Mouse (Mus musculus) small intestine, adult 2 months (tissue): Measurements from ENCODE around the gene Cyp27a1.

Source experiments
- CTCF ChIP-seq: fragments of 200-500 bp; IDR thresholded peaks from 2 replicates; pipeline ENCODE4 v1.5.1; 2012; ENCODE audit warnings: low read depth, mild to moderate bottlenecking, control low read depth, inconsistent platforms, low read length, moderate library complexity, mixed read lengths; ENCODE audit not compliant: insufficient replicate concordance, insufficient read length; ENCODE audit errors: extremely low read depth
- POLR2A ChIP-seq: fragments of 200-500 bp; IDR thresholded peaks from 2 replicates; pipeline ENCODE4 v1.6.1; 2012; ENCODE audit warnings: low read depth, mild to moderate bottlenecking, control low read depth, inconsistent platforms, low read length, moderate library complexity

DNA sequence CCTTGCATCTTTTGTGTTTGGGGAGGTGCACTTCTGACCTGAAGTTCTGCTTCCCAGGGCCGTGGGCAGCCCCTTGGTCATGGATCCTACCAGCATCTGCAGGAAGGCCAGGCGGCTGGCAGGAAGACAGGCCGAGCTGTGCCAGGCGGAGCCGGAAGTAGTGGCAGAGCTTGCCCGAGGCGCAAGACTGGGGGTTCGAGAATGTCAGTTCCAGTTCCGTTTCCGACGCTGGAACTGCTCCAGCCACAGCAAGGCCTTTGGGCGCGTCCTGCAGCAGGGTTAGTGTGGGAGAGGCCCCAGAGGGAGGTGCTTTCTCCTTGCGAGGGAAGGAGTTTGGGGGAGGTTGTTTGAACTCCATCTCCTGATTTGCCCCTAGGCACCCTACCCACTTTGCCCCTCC, 68.7 kb downstream of the Cyp27a1 start:
- TF ChIP-seq POLR2A, result no peak
- TF ChIP-seq CTCF, result no peak
